Mouse (Mus musculus): ENCODE measurements around the gene Bend5. TPM values are rescaled to one million over a fixed set of nuclear protein-coding genes. Genes with fewer than 3 reads are reported as not detected.

Bend5 gene
- 3.3 and 6.2 TPM in 2 replicates for total RNA-seq (2017)

DNA sequence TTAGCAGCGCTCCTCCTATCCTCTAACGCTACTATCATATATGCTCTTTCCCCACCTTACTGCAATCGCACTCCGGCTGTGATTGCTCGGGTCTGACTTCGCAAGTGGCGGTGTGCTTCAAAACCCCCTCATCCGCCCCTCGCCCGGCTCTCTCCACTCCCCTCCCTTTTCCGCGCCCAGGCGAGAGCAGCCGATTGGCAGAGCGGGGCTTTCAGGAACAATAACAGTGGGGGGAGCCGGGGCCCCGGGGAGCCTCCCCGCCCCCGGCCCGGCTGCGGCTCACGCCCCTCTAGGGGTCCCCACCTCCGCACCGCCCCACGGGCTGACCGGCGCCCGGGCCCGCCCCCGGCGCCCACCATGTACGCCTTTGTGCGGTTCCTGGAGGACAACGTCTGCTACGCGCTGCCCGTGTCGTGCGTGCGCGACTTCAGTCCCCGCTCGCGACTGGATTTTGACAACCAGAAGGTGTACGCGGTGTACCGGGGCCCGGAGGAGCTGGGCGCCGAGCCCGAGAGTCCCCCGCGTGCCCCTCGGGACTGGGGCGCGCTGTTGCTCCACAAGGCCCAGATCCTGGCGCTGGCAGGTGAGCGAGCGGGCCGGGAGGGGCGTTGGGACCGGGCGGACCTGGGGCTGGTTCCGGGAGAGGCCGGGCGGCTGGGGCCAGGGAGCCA lies at the start of gene Bend5:
TSS of gene Bend5 (plus strand) at position 189 of the 671 bp plus-strand sequence.
- ATAC-seq (replicated peaks; ENCODE audit: low read depth, poor library complexity, severe bottlenecking): peak; percentile 80

DNA sequence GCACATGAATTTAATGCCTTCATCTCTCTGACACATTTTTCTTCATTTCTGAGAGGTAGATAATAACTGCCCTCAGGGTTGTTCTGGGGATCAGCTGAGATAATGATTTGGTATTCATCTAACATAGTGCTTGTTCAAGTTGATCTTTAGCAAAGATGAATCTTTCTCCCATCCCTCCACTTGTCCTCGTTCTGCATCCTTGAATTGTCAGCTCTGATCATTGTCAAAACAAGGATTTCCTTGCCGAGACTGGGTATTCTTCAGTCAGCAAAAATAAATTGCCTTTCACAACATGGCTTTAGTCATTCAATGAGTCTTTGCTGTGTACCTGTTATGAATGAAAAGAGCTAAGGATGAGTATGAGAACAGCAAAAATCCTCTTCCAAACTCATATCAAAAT lies 47.0 kb upstream of the Bend5 start:
- no peak for ATAC-seq (replicated peaks; ENCODE audit: low read depth, poor library complexity, severe bottlenecking)

DNA sequence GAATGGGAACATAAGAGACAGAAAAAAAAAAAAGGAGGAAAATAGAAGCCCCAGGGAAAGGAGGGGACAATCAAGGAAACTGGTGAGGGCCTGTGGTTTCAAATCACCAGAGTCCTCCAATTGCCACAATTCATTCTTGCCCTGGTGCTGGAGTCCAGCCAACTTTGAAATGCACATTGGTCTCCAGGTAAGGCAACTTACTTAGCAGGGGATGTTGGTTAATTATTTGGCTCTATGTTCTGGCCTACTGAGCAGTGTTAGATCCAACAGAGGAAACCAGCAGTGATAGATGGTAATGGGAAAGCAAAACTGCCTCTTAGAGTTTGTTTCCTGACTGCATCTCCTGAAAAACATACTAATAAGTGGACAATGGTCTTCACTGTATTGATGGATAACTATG lies 37.6 kb upstream of the Bend5 start:
- ATAC-seq (replicated peaks; ENCODE audit: low read depth, poor library complexity, severe bottlenecking): no peak

DNA sequence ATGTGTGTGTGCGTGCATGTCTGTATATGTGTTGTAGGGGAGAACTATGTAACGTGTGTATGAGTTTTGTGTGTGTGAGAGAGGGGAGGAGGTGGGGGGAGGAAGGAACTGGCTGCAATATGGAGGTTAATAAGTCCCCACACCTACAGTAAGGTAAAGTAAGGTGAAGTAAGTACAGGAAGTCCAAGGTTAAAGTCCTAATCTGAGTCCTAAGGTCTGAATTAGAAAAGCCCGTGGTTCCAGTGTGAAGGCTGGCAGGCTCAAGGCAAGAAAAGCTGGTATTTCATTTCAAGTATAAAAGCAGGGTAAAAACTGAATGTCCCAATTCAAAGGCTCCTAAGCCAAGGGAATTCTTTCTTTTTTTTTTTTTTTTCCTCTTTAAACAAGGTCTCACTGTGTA lies 36.7 kb upstream of the Bend5 start:
- no peak for ATAC-seq (replicated peaks; ENCODE audit: low read depth, poor library complexity, severe bottlenecking)

DNA sequence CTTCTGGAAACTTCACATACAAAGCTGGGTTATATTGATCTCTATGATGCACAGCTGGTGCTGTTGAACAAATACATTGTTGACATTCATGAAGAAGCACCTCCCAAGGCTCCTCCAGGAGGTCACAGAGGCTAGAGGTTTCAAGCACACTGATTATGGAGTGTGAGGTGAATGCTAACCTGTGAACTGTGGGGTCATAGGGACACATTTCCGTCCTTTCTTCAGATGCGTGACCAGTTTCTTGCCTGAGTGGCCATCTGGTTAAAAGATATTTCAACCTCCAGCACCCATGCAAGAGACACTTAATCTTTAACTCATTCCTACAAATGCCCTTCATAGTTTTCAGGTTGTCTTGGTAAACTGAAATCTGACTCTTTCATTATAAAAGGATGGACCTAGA lies 31.7 kb upstream of the Bend5 start:
- no peak for ATAC-seq (replicated peaks; ENCODE audit: low read depth, poor library complexity, severe bottlenecking)

DNA sequence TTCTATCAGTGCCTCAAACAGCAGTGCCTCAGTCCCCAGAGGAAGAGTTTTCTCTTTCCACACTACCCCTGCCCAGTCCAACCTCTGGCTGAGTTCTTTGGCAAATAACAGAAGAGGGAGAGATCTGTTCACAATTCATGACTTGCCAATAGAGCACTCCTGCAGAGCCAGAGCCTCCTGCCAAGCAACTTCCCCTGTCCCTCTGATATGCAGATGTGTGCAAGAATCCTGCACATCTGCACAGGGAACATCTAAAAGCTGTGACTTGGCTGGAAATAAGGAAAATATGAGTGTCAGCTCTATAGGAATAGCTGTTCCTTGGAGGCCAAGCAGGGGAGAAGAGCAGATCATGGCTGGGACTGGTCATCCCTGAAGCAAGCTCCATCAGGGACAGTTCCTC lies 24.1 kb upstream of the Bend5 start:
- no peak for ATAC-seq (replicated peaks; ENCODE audit: low read depth, poor library complexity, severe bottlenecking)

DNA sequence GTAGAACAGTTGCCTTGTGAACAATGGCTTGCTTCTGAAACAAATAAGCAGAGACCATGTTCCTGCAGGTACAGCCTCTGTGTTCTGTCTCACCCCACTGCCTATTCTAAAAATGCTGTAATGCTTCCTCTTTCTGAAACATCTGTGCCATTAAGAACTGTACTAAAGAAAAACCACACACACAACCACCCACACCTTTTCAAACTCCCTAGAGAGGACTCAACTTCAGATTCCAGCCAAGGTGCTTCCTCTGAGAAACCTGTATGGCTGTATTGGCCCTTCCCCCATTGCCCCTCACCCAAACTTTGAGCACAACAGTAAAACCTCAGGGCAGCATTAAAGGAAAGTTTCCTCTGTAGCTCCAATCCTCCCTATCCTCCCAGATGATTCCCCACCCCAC lies 15.0 kb upstream of the Bend5 start:
- ATAC-seq (replicated peaks; ENCODE audit: low read depth, poor library complexity, severe bottlenecking): 0 out of 2 replicates have a peak, but pooled peaks have one; percentile 22

DNA sequence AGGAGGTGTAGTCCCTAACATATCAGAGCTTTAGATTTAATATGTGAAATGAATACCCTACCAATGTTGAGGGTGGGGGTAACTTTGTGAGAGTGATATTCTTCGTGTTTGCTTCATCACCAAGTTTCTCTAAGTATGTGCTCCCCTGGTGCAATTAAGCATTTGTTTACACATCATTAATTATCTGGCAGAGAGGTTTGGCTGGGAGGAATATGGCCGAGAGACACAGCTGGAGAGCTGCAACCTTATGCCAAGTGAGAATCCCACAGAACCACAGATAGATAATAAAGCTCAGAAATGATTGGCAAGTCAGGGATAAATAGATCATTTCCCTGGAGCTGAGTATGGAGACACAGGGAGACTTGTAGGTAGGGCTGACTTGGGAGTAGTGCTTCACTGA lies 14.1 kb upstream of the Bend5 start:
- no peak for ATAC-seq (replicated peaks; ENCODE audit: low read depth, poor library complexity, severe bottlenecking)

DNA sequence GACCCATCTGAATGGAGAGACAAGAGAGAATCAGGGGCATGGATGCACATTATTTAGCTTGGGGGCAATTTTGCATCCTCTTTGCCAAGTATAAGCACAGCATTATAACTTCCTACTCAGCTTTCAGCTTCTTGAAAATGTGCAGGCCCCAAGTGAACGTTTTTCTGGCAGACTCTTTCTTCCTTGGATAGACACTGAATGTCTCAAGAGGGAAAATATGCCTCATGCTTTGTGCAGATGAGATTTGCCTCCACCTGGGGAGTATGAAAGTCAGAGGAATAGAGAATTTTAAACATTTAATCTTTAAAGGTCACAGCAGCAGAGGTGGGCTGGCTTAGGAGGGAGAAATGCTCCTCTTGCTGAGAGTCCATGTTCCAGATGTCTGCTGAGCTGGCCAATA lies 11.6 kb upstream of the Bend5 start:
- ATAC-seq (replicated peaks; ENCODE audit: low read depth, poor library complexity, severe bottlenecking): no peak

DNA sequence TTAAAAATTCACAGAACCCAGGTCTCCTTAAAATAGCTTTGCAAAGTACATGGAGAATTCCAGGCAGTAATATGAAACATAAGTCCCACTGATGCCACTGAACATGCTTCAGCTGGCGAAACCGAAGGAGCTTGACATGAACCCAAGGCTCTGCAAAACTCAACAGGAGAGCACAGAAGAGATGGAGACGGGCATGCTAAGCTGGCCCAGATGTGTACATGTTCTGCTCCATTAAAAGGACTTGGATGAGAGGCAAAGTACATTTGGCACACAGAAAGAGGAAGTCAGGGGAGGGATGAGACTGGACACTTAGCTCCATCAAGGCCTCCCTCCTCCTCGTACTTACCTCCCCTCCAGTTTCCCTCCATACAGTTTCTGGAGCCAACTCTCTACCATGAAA lies 4.1 kb upstream of the Bend5 start:
- no peak for ATAC-seq (replicated peaks; ENCODE audit: low read depth, poor library complexity, severe bottlenecking)

DNA sequence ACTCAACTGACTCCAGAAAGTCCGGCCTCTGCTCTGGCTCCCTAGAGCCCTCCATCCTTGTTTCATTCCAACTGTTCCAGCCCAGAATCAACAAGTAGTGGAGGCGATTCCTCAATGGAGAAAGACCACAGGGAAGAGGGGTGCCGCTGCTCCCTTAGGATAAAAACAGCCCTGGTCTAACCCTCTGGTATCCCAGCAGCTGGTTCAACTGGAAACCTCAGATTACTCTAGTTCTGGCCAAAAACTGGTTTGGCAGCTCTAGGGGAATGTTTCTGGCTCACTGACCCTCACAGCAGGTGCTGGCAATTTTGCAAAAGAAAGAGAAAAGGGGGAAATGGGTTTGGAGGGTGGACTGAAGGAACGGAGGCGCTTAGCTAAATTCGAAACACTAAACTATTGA lies 407 bp upstream of the Bend5 start:
- no peak for ATAC-seq (replicated peaks; ENCODE audit: low read depth, poor library complexity, severe bottlenecking)

DNA sequence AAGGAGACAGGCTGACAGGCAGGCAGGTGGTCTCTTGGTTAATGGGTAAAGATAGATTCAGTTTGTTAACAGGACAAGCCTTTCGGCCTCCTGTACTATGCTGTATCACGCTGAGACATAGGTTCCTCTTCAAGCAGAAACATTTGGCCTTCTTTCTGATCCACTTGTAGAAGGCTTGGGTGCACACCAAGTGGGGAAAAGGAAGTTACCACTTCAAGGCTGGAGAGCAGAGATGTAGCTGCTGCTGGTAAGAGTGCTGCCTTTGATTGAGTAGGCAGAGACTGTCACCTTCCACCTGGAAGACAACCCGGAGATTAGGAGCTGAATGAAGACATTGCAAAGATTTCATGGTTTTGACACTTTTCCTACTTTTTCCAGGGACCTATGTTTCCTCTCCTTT lies 1.3 kb downstream of the Bend5 start:
- no peak for ATAC-seq (replicated peaks; ENCODE audit: low read depth, poor library complexity, severe bottlenecking)

DNA sequence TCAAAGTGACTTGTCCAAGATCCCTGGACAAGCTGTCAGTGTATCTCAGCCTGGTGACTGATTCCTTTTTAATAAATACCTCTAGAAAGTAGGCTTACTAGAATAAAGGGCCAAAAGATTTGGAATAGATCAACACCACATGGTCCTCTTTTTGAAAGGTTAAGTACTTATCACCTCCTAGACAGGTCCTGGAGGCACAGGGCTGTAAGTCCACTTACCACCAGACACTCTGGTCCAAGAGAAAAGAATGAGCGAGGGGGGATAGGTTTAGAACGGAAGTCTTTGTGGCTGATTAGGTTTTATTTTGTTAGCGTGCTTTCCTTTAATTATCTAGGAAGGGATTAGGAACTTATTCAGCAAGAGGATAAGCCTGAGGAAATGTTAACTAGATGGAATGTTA lies 1.7 kb downstream of the Bend5 start:
- ATAC-seq (replicated peaks; ENCODE audit: low read depth, poor library complexity, severe bottlenecking): no peak

DNA sequence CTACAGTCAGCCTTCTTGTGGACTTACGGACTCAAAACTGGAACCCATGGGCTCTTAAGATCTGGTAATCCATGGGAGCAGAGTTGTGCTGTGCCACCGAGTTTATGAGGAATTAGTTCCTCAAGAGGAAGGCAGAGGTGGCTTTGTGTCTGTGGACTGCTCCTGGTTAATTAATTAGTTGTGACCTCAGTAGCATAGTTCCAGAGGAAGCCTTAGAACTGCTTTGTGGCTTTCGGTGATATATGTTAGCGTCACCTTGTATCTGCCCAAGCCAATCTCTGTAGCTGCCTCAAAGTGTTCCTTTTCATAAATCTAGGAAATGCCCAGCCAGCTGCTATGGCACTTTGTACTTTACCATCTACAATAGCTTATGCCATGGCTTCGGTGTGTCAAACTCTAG lies 2.9 kb downstream of the Bend5 start:
- no peak for ATAC-seq (replicated peaks; ENCODE audit: low read depth, poor library complexity, severe bottlenecking)

DNA sequence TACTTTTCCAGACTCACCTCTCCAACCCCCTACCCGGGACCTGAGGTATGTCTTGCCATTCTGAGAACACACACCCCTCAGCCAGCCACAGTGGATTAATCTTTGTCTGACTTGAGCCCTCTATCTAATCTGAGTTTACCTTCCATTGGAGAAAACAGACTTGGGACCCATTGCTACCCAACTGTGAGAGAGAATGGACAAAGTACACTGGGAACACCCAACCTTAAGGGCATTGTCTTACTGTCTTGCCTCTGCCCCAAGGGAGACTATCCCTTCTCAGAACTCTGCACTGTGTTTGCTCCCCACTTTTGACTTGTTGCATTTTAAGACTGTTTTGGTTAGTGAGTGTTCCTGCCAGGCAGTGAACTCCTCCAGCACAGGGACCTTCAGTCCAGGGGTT lies 4.7 kb downstream of the Bend5 start:
- ATAC-seq (replicated peaks; ENCODE audit: low read depth, poor library complexity, severe bottlenecking): no peak

DNA sequence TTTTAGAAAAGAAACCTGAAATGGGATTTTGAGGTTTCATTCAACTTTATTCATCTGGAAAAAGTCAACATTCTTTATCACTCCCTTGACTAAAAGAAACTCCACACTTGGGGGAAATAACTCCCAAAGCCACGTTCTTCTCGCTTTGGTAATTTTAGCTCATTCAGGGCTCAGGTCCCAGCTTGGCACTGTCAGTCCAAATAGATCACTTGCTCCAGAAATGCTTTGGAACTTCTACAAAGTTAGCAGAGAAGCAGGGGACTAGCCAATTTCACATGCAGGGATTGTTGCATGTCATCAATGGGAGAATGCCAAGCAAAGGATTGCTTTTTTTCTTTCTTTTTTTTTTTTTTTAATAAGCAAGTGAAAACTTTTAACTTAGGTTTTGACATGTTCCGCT lies 5.2 kb downstream of the Bend5 start:
- no peak for ATAC-seq (replicated peaks; ENCODE audit: low read depth, poor library complexity, severe bottlenecking)

DNA sequence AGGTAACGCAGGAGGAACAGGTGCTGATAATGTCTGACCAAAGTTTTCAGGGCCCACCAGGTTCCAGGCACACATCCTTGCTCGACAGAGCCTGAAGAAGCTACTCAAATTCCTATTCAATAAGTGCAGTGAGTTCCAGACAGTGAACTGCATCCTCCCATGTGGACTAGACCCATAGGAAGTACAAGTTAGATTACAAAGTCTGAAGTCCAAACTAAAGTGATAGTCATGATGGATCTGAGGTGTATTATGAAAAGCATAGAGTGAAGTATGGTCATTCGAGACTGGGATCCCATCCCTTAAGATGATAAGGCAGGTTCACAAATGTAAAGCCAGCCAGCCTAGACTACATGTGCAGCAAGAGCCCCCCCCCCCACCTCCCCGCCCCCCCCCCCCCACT lies 6.1 kb downstream of the Bend5 start:
- no peak for ATAC-seq (replicated peaks; ENCODE audit: low read depth, poor library complexity, severe bottlenecking)

DNA sequence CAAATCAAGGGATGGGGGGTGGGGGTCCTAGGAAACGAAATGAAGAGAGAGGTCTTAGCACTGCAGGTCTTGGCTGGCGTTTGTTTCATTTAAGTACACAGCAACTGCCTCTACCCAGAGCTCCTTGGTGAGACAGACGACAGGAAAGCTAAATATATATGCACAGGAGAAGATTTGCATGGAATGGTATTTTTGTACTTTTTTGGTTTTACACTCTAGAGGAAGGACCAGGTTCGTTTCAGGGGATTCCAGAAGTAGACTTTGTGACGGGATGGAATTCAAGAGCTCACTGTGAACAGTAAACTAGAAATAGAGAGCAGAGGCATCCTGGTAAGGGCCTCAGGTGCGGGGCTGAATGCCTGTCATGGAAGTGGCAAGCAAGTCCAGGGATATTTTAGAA lies 7.0 kb downstream of the Bend5 start:
- no peak for ATAC-seq (replicated peaks; ENCODE audit: low read depth, poor library complexity, severe bottlenecking)

DNA sequence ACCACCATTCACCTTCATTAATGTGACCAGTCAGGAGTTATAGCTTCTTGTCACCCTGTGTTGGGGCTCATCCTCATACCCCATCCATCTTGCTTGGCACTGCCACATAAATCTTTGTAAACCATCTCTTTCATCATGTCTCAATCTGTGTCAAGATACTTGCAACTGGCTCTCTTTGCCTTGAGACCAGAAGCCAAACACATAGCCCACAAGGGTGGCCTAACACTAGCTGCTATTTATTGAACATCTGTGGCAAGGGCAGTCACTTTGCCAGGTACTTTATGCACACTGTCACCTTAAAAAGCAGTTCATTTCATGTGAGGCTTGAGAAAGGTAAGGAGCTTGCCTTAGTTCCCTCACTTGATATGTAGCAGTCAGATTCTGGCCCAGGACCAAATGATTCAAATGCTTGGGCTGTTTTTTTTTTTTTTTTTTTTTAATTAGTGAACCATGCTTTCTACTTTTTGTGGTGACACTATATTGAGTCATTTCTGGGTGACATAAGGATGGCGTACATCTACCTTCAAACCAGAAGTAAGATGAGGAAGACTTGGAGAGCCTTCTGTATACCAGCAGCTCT lies 9.7 kb downstream of the Bend5 start:
- ATAC-seq (replicated peaks; ENCODE audit: low read depth, poor library complexity, severe bottlenecking): no peak

DNA sequence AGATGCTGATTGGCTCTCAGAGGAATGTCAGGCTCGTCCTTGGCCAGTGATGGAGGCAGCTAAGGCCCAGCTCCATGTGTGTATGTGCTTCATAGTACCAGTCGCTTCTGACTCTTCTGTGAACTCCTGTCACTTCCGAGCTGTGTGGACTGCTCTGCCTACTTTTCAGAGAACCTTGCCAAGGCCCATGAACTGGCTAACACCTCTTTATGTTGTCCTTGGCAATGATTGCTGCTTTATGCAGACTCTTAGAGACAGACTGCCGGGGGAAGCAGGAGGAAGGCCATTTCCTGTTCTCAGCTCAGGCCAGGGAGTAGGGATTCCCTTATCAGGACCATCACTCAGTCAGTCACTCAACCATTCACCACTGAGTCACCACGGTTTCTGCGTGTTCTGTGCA lies 10.4 kb downstream of the Bend5 start:
- ATAC-seq (replicated peaks; ENCODE audit: low read depth, poor library complexity, severe bottlenecking): no peak

DNA sequence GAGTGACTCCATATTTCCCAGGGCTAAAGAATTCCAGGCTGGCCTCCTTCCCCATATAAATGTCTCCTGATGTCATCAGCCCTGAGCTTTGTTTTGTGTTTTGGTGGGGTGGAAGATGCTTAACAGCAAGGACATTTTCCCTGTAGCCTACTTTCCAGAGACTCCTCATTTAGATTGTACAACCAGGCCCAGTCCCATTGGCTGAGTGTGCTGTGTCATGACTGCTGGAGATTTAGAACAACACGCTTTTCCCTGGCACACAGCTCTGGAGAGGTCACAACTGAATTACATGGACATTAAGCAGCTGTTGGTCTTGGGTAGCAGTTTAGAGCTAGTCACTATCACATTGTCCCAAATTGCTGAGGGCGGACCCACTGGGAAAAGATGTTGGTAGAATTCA lies 16.4 kb downstream of the Bend5 start:
- no peak for ATAC-seq (replicated peaks; ENCODE audit: low read depth, poor library complexity, severe bottlenecking)

DNA sequence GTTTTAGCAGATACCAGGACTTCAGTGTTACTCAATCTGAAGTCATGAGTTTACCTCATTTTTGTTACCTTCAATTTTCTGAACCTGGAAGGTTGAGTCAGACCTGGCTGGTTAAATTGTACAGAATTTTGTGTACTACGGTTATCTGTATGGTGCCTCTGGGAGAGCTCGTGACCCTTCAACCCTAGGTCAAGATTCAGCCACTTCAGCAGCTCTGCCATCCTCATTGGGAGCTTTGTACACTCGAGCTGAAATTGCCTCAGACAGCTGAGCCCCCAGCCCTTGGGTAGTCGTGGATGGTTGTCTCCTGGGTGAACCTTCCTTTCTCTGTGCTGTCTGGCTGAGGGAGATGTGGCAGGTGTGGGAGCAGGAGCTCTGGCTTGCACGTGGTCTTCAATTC lies 17.2 kb downstream of the Bend5 start:
- ATAC-seq (replicated peaks; ENCODE audit: low read depth, poor library complexity, severe bottlenecking): no peak
